Mouse (Mus musculus): ENCODE measurements around the gene Tmem51.

The Tmem51 gene

GRCm38 (mm10) chr4:142084131-142084899 is at the start of gene Tmem51:
Tmem51 (minus strand) TSS chr4:142084304.
- TF ChIP-seq GATA4 (IDR thresholded peaks at IDR 0.05; ENCODE audit: insufficient replicate concordance, low read length), result no peak

GRCm38 (mm10) chr4:142130162-142130561 is 46.1 kb upstream of the Tmem51 start:
- TF ChIP-seq GATA4 (IDR thresholded peaks at IDR 0.05; ENCODE audit: insufficient replicate concordance, low read length), result no peak

- no peak for TF ChIP-seq GATA4 (IDR thresholded peaks at IDR 0.05; ENCODE audit: insufficient replicate concordance, low read length)
Measured at GRCm38 (mm10) chr4:142127275-142127788, 43.2 kb upstream of the Tmem51 start.

- no peak for TF ChIP-seq GATA4 (IDR thresholded peaks at IDR 0.05; ENCODE audit: insufficient replicate concordance, low read length)
Measured at GRCm38 (mm10) chr4:142126641-142127274, 42.7 kb upstream of the Tmem51 start.

GRCm38 (mm10) chr4:142121164-142121563 is 37.1 kb upstream of the Tmem51 start:
- TF ChIP-seq GATA4 (IDR thresholded peaks at IDR 0.05; ENCODE audit: insufficient replicate concordance, low read length), result no peak

GRCm38 (mm10) chr4:142118522-142118921 is 34.4 kb upstream of the Tmem51 start:
- no peak for TF ChIP-seq GATA4 (IDR thresholded peaks at IDR 0.05; ENCODE audit: insufficient replicate concordance, low read length)

- TF ChIP-seq GATA4 (IDR thresholded peaks at IDR 0.05; ENCODE audit: insufficient replicate concordance, low read length), result no peak
Measured at GRCm38 (mm10) chr4:142117993-142118392, 33.9 kb upstream of the Tmem51 start.

- no peak for TF ChIP-seq GATA4 (IDR thresholded peaks at IDR 0.05; ENCODE audit: insufficient replicate concordance, low read length)
Measured at GRCm38 (mm10) chr4:142113306-142113705, 29.2 kb upstream of the Tmem51 start.

- TF ChIP-seq GATA4 (IDR thresholded peaks at IDR 0.05; ENCODE audit: insufficient replicate concordance, low read length), result no peak
Measured at GRCm38 (mm10) chr4:142103081-142103671, 19.1 kb upstream of the Tmem51 start.

- peak; percentile 84; the same call in 1 of the 2 replicates for TF ChIP-seq GATA4 (IDR thresholded peaks at IDR 0.05; ENCODE audit: insufficient replicate concordance, low read length)
Measured at GRCm38 (mm10) chr4:142098303-142098702, 14.2 kb upstream of the Tmem51 start.

- no peak for TF ChIP-seq GATA4 (IDR thresholded peaks at IDR 0.05; ENCODE audit: insufficient replicate concordance, low read length)
Measured at GRCm38 (mm10) chr4:142097871-142098270, 13.8 kb upstream of the Tmem51 start.

- TF ChIP-seq GATA4 (IDR thresholded peaks at IDR 0.05; ENCODE audit: insufficient replicate concordance, low read length), result no peak
Measured at GRCm38 (mm10) chr4:142095513-142096241, 11.6 kb upstream of the Tmem51 start.

GRCm38 (mm10) chr4:142094386-142094785 is 10.3 kb upstream of the Tmem51 start:
- TF ChIP-seq GATA4 (IDR thresholded peaks at IDR 0.05; ENCODE audit: insufficient replicate concordance, low read length), result peak; percentile 92; the same call in 1 of the 2 replicates

GRCm38 (mm10) chr4:142091100-142091499 is 7.0 kb upstream of the Tmem51 start:
- TF ChIP-seq GATA4 (IDR thresholded peaks at IDR 0.05; ENCODE audit: insufficient replicate concordance, low read length), result no peak

- TF ChIP-seq GATA4 (IDR thresholded peaks at IDR 0.05; ENCODE audit: insufficient replicate concordance, low read length), result no peak
Measured at GRCm38 (mm10) chr4:142089966-142090365, 5.9 kb upstream of the Tmem51 start.

Measured in liver, adult (tissue).